Mouse (Mus musculus) gastrocnemius, postnatal 25 days (tissue): ENCODE data around the gene Med15. TPM values are rescaled to one million over a fixed set of nuclear protein-coding genes. Genes with fewer than 3 reads are reported as not detected.
A peak's percentile ranks its signal among the peaks of the same experiment; 100 is the strongest.
"Not testable (repeated sequence)": the region's sequence is repeated elsewhere in the genome, so short reads cannot be mapped to it uniquely, and the experiment has no call there.

Source experiments
- DNase-seq: peaks from one replicate; pipeline ENCODE4 v3.0.0; 2022
- long read RNA-seq, 2 experiments: library from polyadenylated mRNA; stranded (forward); transcript quantifications; one replicate each; pipeline ENCODE4 v2.0.0; 2021
- total RNA-seq, 2 experiments: library from RNA; stranded (reverse); gene quantifications; 1 replicate in 1 of 2; 2 replicates in 1 of 2; pipeline ENCODE4 v1.2.3; 2021

Gene Med15
- 10 to 100 TPM; 18.1 to 18.9 TPM for total RNA-seq
- long read RNA-seq, experiment 1, partial matches to known transcripts, result 3 of 12 reads
- long read RNA-seq, experiment 1, other reads (novel, unspliced or antisense), result 6 of 12 reads
- long read RNA-seq, experiment 2, partial matches to known transcripts, result 4 of 9 reads
- long read RNA-seq, experiment 2, other reads (novel, unspliced or antisense), result 2 of 9 reads

DNA sequence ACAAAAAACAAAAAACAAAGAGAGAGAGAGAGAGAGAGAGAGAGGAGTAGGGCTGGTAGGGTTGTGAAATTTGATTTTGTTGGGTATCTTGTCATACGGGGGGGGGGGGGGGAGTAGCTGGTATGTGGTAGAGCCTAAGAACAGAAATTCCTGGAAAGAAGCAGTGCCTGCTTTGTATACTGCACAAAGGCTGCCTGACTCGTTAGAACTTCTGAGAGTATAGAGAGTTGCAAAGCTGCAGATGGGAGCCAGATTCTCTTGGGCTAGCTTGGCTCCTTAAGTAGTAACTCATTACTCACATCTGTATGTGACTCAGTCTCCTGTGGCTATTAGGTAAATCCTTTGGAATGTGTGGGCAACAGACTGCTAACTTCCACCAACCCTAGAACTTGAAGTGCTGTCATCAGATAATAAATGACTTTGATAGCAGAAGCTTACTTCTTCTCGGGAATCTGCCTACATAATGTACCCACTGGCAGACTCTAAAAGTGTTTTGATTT is at the start of gene Med15:
Gene Med15 (minus strand): TSS at position 51 of the 500 bp plus-strand sequence.
- no peak for DNase-seq

- no peak for DNase-seq
Observed at GRCm38 (mm10) chr16:17779692-17780091, 47.0 kb upstream of the Med15 start.

GRCm38 (mm10) chr16:17778223-17778622 is 45.5 kb upstream of the Med15 start:
- DNase-seq, result no peak

DNA sequence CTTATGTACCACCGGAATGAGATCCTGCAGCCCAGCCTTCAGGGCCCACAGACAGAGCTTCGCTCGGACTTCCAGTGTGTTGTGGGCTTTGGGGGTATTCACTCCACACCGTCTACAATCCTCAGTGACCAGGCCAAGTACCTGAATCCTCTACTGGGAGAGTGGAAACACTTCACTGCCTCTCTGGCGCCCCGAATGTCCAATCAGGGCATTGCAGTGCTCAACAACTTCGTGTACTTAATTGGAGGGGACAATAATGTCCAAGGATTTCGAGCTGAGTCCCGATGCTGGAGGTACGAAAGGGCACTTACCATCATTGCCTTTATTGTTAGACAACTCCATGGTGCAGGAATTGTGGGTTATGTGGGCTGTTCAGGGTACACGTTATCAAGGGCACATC is 44.1 kb upstream of the Med15 start:
- DNase-seq, result no peak

DNA sequence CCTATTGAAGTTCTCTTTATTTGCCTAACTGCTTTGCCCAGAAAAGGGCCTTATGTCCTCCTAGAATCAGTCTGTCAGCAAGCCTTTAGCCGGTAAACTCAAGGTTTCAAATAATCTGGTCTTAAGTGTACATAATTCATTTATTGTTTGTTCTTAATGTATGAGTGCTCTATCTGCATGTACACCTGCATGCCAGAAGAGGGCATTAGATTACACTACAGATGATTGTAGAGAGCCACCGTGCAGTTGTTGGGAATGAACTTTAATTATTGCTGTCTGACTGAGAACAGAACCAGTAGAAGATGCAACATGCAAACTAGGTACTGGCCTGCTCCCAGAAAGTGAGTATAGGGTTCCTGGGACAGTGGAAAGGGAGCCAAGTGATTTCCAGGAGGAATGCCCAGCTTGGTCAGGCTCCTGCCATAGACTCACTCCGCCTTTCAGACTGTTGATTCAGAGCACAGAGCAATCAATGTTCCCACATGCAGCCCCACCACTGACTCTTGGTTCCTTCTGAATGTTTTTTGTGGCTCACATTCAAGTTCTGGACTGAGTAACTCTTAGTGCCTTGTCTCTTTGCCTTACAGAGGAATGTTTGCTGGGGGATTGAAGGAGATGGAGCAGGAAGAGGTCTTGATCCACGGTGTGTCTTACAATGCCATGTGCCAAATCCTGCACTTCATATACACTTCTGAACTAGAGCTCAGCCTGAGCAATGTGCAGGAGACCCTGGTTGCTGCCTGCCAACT is 38.6 kb upstream of the Med15 start:
- no peak for DNase-seq

DNA sequence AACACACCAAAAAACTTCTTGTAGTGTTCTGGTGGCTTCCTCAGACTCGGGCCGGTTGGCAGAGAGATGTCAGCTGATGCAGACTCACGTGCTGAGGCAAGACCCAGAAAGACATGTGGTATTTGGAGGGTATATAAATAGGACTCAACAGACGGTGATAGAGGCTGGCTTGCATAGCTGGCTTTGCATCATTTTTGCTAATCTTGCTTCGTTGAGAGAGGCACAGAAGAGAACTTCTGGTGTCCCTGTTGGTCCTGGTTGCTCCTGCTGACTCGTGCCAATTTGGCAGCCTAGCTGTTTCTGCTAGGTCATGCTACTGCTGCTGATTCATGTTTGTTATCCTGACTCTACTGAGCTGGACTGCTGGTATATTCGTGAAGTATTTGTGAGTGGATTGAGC is 36.1 kb upstream of the Med15 start:
- no peak for DNase-seq

DNA sequence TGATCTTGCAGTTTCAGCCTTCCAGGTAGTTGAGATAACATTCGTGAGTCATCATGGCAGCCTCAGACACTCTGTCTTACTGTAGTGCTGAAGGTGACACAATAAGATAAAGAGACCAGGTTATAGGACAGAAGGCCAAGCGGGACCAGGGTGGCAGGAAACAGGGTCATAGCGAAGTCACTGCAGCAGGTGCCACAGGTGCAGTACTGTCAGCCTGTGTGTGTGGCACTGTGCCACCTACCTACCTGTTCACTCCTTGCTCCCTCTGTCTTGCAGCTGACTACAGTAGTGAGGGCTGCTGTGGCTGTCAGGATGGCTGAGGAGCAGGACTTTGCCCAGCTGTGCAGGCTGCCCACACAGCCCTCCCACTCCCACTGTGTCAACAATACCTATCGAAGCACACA is 31.4 kb upstream of the Med15 start:
- no peak for DNase-seq

DNA sequence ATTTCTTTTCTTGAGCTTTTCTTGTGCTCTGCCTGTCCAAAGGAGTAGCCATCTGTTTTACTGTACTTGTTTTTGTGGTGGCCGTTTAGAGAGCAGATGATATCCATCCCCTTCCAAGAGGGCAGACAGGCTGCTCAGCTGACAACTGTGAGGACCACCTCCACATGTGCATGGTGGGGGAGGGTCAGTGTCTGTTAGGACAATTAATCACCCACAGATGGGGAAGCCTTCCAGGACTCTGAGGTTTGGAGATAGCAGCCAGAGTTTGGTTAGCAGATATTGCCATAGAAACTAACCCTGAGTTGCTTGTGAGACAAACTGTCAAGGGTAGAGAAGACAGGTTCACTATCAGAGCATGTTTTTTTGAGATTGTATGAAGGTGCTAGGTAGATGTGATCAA is 28.4 kb upstream of the Med15 start:
- DNase-seq, result no peak

- no peak for DNase-seq
Observed at GRCm38 (mm10) chr16:17760657-17761056, 28.0 kb upstream of the Med15 start.

- no peak for DNase-seq
Observed at GRCm38 (mm10) chr16:17759813-17760321, 27.2 kb upstream of the Med15 start.

DNA sequence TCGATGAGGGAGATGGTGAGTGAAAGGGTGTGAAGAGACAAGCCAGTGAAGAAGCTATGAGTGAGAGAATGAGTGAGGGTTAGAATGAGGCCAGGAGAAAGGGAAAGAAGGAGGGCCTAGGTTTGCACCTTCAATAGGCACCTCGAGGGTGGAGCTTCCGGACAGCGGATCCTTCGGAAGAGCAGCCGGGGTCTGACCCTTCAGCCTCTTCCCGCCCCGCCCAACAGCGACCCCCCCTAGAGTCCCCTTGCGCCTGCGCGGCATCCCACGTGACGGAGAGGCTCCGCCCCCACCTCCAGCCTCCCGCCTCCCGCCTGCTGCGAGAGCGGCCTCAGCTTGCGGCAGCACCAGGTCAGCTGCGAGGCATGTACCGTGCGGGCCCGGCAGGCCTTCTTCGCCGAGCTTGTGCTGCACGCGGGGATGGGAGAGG is 26.7 kb upstream of the Med15 start, which contains the start of gene Klhl22:
Gene Klhl22 (plus strand): TSS at position 275 of the 430 bp plus-strand sequence.
- DNase-seq, result peak; percentile 91

DNA sequence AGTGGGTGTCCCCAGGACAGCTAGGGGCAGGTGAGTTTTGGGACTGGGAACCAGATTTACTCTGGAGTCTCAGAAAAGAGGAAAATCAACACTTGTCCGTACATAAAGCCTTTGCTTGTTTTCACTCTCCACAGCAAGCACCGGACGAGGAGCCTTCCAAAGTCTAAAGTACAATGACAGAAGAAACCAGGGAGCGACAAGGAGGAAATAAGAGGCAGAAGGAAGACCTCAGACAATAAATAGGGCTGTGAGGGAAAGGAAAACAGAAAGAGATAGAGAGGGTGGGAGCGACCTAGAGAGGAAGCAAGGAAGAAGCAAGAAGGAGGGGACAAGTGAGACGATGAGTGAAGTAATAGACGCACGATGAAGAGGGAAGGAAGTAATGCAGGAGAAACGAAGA is 26.2 kb upstream of the Med15 start:
- DNase-seq, result no peak

DNA sequence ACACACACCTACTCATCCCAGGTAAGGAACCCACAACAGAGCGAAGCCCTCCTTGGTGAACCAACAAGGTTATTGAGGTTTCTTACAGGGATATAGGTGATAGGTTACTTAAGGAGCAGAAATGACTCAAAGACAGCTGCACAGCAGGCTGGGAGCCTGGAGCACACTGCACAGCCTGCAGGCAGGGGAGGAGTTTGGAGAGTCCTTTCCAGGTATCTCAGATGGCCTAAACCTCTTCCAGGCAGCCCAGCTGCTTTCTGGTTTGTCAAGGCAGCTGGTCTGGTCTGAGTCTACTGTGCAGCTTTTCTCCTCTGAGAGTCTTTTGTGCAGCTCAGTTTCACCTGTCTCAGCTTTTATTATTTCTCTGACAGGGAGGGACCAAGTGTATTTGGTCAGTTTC is 25.1 kb upstream of the Med15 start:
- DNase-seq, result no peak

GRCm38 (mm10) chr16:17753686-17754085 is 21.0 kb upstream of the Med15 start:
- no peak for DNase-seq

- DNase-seq, result no peak
Observed at GRCm38 (mm10) chr16:17753001-17753400, 20.3 kb upstream of the Med15 start.

- DNase-seq, result no peak
Observed at GRCm38 (mm10) chr16:17745067-17745466, 12.4 kb upstream of the Med15 start.

- no peak for DNase-seq
Observed at GRCm38 (mm10) chr16:17744536-17744935, 11.8 kb upstream of the Med15 start.

GRCm38 (mm10) chr16:17743279-17743678 is 10.6 kb upstream of the Med15 start:
- no peak for DNase-seq

- no peak for DNase-seq
Observed at GRCm38 (mm10) chr16:17742810-17743209, 10.1 kb upstream of the Med15 start.

DNA sequence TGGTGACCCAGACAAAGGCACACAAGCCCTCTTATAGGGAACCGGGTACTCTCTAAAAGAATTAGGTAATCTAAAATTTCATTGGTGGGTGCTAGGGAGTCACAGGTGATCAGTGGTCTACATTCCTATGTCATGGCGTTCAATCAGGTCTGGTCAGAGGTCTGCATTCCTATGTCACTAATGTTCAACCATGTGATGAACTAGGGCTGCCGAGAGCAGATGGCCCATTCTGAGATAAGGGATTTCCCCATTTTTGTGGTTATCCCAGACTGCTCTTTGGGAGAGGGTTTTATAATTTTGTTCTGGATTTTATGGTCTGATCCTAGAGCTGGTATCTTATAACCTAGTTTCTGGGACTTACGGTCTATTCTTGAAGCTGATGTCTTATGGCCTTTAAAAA is 7.4 kb upstream of the Med15 start:
- no peak for DNase-seq

- DNase-seq, result no peak
Observed at GRCm38 (mm10) chr16:17736156-17736555, 3.5 kb upstream of the Med15 start.

DNA sequence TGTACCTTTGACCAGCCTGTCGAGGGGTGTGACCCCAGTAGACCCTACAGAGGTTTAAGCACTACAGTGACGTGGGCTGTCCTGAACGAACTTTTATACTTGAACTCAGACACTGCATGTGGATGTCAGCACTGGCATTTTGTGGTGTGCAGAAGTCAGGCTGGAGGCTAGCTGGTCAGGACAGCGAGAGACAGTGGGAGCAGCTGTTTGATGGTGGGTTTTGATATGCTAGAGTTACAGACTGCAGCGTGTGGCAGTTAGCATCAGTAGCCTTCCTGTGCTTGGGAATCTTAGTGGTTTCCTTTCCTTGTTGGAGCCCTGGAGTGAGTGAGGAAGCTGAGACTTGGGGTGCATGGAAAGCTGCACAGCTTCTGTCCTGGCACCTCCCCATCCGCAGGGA is 2.2 kb upstream of the Med15 start:
- DNase-seq, result not testable (repeated sequence)

DNA sequence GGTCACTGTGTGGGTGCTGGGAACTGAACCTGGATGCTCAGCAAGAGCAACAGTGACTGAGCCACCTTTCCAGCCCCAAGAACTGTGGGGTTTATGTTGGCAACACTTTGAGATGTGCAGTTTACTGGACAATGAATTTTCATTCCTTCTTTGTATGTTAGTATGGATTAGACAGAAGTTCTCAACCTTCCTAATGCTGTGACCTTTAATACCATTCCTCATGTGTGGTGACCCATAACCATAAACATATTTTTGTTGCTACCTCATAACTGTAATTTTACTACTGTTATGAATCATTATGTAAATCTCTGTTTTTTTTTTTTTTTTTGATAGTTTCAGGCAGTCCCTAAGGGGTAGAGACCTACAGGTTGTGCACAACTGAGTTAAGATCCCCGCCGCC is 955 bp upstream of the Med15 start:
- no peak for DNase-seq

- no peak for DNase-seq
Observed at GRCm38 (mm10) chr16:17732431-17732830, 260 bp downstream of the Med15 start.
